Mouse (Mus musculus): ENCODE measurements around the gene Fam98c.
"Not testable (repeated sequence)": the region's sequence is repeated elsewhere in the genome, so short reads cannot be mapped to it uniquely, and the experiment has no call there.

Fam98c gene

DNA sequence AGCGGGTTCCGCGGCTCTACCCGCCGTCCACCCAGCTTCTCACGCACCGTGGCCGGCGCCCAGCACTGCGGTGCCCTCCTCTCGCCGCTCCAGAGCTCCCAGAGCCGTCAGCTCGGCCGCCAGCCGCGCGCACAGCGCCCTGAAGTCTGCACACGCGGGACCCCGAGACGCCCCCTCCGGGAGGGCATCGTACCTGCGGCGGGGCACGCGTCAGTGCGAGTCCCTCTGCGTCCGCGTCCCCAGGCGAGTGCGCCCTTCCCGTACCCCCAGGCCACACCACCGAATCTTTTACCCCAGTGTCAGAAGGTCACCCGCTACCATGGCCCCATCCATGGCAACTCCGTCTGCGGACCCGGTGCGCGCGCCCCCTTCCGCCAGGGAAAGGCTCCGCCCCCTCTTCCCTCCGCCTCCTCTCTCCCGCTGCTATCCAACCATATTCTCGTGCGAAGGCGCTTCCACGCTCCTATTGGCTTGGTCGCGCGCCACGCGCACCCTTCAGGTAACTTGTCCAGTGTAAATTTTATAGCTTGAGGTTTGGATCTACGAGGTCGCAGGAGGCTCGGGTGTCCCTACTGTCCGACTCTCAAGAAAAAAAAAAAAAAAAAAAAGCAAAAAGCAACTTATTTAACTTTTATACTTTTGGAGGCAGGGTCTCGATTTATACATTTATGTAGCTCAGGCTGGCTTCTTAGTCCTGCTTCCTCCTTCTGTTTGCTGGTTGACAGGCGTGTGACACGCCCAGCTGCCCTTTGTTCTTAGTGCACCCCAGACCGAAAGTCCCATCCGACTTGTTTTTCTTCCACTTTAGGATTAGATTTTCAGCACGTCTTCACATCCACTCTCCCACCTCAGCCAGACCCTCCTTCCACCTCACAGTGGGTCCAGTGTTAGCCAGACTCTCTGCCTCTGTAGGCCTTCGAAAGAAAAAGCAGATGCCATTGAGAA lies at the start of gene Fam98c:
Gene Fam98c, minus strand, starts transcription at position 397 of the 945 bp plus-strand sequence.
- peak; percentile 62 for DNase-seq (ENCODE audit: low read depth, low spot score)

DNA sequence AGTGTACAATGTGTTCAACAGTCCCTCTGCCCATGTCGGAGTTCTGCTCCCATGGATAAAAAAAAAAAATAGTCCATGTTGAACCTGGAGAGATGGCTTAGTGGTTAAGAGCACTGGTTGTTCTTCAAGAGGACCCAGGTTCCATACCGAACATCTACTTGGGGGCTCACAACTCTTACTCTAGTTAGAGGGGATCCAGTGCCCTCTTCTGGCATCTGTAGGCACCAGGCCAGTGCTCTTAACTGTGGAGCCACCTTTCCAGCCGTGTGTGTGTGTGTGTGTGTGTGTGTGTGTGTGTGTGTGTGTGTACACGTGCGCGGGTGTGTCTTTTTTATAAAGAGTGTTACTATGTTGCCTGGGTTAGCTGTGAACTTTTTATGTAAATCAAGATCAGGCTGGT lies 46.5 kb upstream of the Fam98c start:
- no peak for DNase-seq (ENCODE audit: low read depth, low spot score)

DNA sequence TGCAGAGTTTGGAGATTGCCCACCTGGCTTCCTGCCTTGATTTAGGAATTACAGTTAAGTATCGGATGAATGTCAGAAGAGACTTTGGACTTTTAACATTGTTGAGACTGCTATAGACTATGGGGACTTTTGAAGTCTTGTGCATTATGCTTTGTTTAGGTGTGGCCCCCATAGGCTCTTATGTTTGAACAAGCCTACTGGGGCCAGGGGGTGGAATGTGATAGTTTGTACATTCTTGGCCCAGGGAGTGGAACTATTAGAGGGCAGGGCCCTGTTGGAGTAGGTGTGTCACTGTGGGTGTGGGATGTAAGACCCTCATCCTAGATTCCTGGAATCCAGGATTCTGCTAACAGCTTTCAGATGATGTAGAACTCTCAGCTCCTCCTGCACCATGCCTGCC lies 38.2 kb upstream of the Fam98c start:
- not testable (repeated sequence) for DNase-seq (ENCODE audit: low read depth, low spot score)

- DNase-seq (ENCODE audit: low read depth, low spot score), result not testable (repeated sequence)
Observed at GRCm38 (mm10) chr7:29181323-29181722, 25.3 kb upstream of the Fam98c start.

GRCm38 (mm10) chr7:29180854-29181236 lies 24.8 kb upstream of the Fam98c start:
- DNase-seq (ENCODE audit: low read depth, low spot score), result no peak

GRCm38 (mm10) chr7:29180077-29180853 lies 24.2 kb upstream of the Fam98c start, which contains the start of gene Psmd8:
TSS of gene Psmd8 (minus strand) at chr7:29180701.
- DNase-seq (ENCODE audit: low read depth, low spot score), result peak; percentile 94

DNA sequence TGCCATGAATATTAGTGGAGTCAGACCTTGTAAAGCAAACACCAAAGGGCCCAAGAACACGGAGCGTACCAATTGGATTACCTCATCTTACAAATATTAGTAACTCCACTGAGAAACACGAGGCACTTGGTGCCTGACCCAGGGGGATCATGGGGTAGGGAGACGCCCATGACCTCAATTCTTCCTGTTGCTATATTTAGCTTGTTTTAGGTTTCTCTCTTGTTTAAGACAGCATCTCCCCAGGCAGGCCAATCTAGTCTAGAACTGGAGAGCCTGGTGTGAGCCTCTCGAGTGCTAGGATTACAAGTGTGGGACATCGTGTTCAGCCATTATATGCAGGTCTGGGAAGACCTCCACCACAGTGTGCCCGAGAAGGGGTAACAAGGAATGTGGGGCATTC lies 23.3 kb upstream of the Fam98c start:
- no peak for DNase-seq (ENCODE audit: low read depth, low spot score)

DNA sequence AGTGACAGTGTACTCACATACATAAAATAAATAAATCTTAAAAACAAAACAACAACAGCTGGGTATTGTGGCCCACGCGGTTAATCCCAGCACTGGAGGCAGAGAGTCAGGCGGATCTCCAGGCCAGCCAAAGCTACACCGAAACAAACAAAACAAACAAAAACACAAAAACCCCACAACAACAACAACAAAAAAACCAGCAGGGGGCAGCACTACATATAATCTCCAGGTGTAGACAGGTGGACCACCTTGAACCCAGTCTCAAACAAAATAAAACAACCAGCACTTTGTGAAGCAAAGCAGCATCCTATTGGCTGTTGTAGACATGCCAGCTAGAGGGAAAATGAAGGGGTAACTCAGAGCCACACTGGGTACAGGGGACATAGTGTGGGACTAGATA lies 22.1 kb upstream of the Fam98c start:
- no peak for DNase-seq (ENCODE audit: low read depth, low spot score)

DNA sequence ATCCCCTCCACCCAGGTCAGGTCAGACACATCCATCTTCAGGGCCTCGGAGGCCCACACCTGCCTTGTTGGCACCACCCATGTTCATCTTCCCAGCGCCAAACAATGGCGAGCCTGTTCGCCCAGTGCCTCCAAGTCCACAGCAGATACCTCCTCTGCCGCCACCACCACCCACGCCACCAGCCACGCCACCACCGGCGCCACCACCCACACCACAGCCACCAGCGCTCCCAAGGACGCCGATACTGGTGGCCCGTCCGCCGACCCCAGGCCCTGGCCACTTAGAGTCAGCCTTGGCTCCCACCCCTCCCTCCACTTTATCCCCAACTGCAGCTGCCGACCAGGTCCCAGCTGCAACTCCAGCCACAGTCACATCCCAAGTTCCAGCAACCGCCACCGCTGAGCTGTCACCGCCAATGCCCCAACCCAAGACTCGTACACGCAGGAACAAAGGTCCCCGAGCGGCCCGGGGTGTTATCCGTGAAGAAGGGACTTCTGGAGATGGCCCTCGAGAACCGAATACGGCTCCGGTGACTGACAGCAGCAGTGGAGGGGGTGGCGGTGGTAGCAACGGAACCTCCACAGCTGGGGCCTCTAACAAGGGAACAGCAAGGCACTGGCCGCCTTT lies 16.5 kb upstream of the Fam98c start:
- no peak for DNase-seq (ENCODE audit: low read depth, low spot score)

DNA sequence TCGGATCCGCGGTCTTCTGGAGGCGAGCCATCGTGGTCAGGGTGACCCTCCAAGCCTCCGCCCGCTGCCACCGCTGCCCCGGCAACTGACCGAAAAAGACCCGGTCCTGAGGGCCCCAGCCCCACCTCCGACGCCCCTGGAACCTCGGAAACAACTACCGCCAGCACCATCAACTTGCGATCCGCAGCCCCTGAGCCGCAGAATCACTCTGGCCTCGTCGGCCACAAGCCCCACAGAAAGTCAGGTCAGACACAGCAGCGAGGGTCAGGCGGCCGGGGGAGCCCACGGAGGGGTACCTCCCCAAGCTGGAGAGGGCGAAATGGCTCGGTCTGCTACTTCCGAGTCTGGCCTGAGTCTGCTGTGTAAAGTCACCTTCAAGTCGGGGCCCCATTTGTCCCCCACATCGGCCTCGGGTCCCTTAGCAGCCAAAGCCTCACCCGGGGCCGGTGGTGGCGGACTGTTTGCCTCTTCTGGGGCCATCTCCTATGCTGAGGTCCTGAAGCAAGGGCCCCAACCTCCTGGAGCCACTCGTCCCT lies 15.6 kb upstream of the Fam98c start:
- no peak for DNase-seq (ENCODE audit: low read depth, low spot score)

- DNase-seq (ENCODE audit: low read depth, low spot score), result no peak
Observed at GRCm38 (mm10) chr7:29170755-29171561, 14.9 kb upstream of the Fam98c start.

GRCm38 (mm10) chr7:29170066-29170754 lies 14.2 kb upstream of the Fam98c start, which contains the start of the genes Ggn and Spred3:
TSS of gene Ggn (plus strand) at chr7:29170210.
TSS of gene Spred3 (minus strand) at chr7:29170411.
- no peak for DNase-seq (ENCODE audit: low read depth, low spot score)

DNA sequence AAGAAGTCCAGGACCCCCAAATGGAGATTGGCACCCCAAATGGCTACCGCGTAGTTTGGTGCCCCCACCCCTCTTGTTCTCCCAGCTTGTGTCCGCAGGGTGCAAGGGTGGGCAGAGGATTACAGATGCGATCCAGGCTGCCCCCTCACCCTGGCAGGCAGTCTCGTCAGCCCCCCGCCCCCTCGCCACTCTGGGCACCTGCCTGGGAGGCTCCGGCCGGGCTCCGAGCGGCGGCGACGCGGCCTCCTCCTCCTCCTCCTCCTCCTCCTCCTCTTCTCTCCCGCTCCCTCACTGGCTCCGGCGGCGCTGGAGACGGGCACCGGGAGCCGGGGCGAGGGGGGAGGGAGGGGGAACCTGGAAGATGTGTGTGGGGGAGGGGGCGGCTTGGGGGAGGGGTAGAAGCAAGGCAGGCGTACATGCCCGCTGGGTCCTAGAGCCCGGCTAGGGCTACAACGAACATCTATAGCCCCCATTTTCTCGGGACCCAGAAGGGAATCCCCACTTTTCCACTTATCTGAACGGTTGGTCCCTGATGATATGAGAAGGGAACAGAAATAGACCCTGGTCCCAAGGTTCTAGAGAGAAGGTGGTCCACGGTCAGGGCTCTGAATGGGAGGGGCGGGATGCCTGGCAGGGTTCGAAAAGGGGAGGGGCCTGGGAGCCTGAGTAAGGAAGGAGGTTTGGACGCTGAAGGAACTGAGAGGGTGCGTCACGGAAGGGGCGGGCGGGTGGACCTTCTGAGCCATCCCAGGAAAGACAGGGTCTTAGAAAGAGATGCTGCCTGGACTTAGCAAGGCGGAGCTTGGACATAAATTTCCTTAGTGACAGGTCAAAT lies 13.4 kb upstream of the Fam98c start:
- no peak for DNase-seq (ENCODE audit: low read depth, low spot score)

- no peak for DNase-seq (ENCODE audit: low read depth, low spot score)
Observed at GRCm38 (mm10) chr7:29168791-29169230, 12.8 kb upstream of the Fam98c start.

DNA sequence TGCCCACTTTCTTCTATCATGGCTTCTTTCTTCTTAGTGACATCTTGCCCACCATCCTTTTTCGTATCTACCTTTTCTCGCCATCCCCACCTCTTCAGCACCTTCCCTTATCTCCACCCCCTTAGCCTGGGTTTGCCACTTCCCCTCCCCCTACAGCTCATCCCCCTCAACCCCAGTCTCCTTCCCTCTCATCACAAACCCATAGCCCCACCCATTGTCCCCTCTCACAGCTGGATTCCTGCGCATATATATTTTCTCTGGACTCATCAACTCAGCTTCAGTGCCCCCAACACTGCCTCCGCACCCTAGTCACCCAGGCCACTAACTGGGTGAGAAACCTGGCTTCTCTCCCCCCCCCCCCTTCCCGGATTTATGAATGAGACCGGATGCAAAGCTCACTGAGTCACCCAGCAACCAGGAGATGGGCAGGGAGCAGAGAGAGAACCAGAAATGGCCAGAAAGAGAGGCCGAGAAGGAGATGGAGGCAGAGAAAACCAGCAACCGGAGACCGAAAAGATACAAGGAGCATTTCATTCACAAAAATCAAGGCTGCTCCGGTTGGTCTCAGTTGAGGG lies 12.2 kb upstream of the Fam98c start:
- DNase-seq (ENCODE audit: low read depth, low spot score), result no peak

GRCm38 (mm10) chr7:29167656-29168055 lies 11.6 kb upstream of the Fam98c start:
- no peak for DNase-seq (ENCODE audit: low read depth, low spot score)

- no peak for DNase-seq (ENCODE audit: low read depth, low spot score)
Observed at GRCm38 (mm10) chr7:29162750-29163525, 6.9 kb upstream of the Fam98c start.

GRCm38 (mm10) chr7:29162294-29162693 lies 6.3 kb upstream of the Fam98c start:
- no peak for DNase-seq (ENCODE audit: low read depth, low spot score)

Data from retina, postnatal 7 days (tissue).